Mouse (Mus musculus) forebrain, embryonic 14.5 days (tissue): ENCODE measurements around the gene Dll4. TPM values are rescaled to one million over a fixed set of nuclear protein-coding genes. Genes with fewer than 3 reads are reported as not detected.

Experiments used
- ATAC-seq: fragments of 200-750 bp; cut with Nextera tagmentation; 2 replicates; pipeline ENCODE4 v1.8.0; 2017; ENCODE audit warnings: mild to moderate bottlenecking, moderate library complexity
- DNase-seq: peaks from one replicate; pipeline ENCODE4 v3.0.0-alpha.2; 2015; ENCODE audit warnings: low spot score
- H3K27ac ChIP-seq: fragments of 300-500 bp; sonication (generic); 2 replicates; pipeline ENCODE4 v1.5.1; 2014; ENCODE audit warnings: low read depth, mild to moderate bottlenecking, control low read depth, low read length, moderate library complexity
- H3K27me3 ChIP-seq: fragments of 300-500 bp; sonication (generic); replicated peaks from 2 replicates; pipeline ENCODE4 v1.6.1; 2014; ENCODE audit warnings: low read length, control low read depth, mixed read lengths; ENCODE audit not compliant: control insufficient read depth, insufficient read depth
- H3K36me3 ChIP-seq: fragments of 300-500 bp; sonication (generic); 2 replicates; pipeline ENCODE4 v1.6.1; 2014; ENCODE audit warnings: low read length, control low read depth; ENCODE audit not compliant: control insufficient read depth, insufficient read depth
- H3K4me1 ChIP-seq: fragments of 300-500 bp; sonication (generic); 2 replicates; pipeline ENCODE4 v1.6.1; 2014; ENCODE audit warnings: antibody characterized with exemption, low read length, control low read depth; ENCODE audit not compliant: control insufficient read depth, insufficient read depth
- H3K4me2 ChIP-seq: fragments of 300-500 bp; sonication (generic); 2 replicates; pipeline ENCODE4 v1.6.1; 2014; ENCODE audit warnings: mild to moderate bottlenecking, control low read depth, low read length
- H3K4me3 ChIP-seq: fragments of 300-500 bp; sonication (generic); 2 replicates; pipeline ENCODE4 v1.5.1; 2014; ENCODE audit warnings: low read depth, low read length, control low read depth
- H3K9ac ChIP-seq: fragments of 300-500 bp; sonication (generic); 2 replicates; pipeline ENCODE4 v1.6.1; 2014; ENCODE audit warnings: mild to moderate bottlenecking, low read length, control low read depth, moderate library complexity
- H3K9me3 ChIP-seq: fragments of 300-500 bp; sonication (generic); replicated peaks from 2 replicates; pipeline ENCODE4 v1.6.1; 2016; ENCODE audit warnings: low read length, control low read depth, mixed read lengths; ENCODE audit not compliant: control insufficient read depth
- WGBS: fragments of 180-500 bp; shearing (Covaris S2); extraction: QIAGEN DNeasy Blood & Tissue Kit; methylation state at CpG from one replicate; pipeline ENCODE4 v1.1.7; 2014; 5-methylcytosine and 5-hydroxymethylcytosine counted together
- polyA plus RNA-seq: library from polyadenylated mRNA; unstranded; fragments of >200 nt; fragmentation: Nextera tagmentation; extraction: Ambion mirVana; gene quantifications from 2 replicates; pipeline ENCODE4 v1.2.1, GENCODE M21; 2014

Gene Dll4
- polyA plus RNA-seq, 1 experiment from 2014 or later: 2.9 TPM

- DNase-seq (no peak), ATAC-seq (no peak)
- no peak overlapping the region for H3K9ac ChIP-seq
- H3K4me3 ChIP-seq: no peak overlapping the region
- H3K27ac ChIP-seq: no peak overlapping the region
- 91% methylated on average over 3 of the region's 3 CpGs for WGBS
- no peak overlapping the region for H3K4me2 ChIP-seq
- no peaks in the 10 kb centered on the region for H3K9me3 ChIP-seq
- H3K36me3 ChIP-seq: peaks cover 84% of the 10 kb centered on the region
- no peaks in the 10 kb centered on the region for H3K27me3 ChIP-seq
- H3K4me1 ChIP-seq: no peaks in the 10 kb centered on the region
Observed at GRCm38 (mm10) chr2:119379455-119379854, 53.9 kb downstream of the Dll4 start.

Other genes starting within 250 kb of the Dll4 start
- 20.9 and 29.9 TPM in 2 replicates for gene Rad51, start 213.0 kb upstream of the Dll4 start, polyA plus RNA-seq
- 43.5 and 53.7 TPM in 2 replicates for gene Rmdn3, start 168.8 kb upstream of the Dll4 start, polyA plus RNA-seq
- 1.7 and 2.5 TPM in 2 replicates for gene Gchfr, start 158.0 kb upstream of the Dll4 start, polyA plus RNA-seq
- 0.31 and 0.48 TPM in 2 replicates for gene Gm14137, start 151.3 kb upstream of the Dll4 start, polyA plus RNA-seq
- gene Zfyve19, start 117.2 kb upstream of the Dll4 start, polyA plus RNA-seq: 62.8 and 67.6 TPM in 2 replicates
- 24.6 and 29.0 TPM in 2 replicates for gene Dnajc17, start 117.0 kb upstream of the Dll4 start, polyA plus RNA-seq
- gene Ppp1r14d, start 95.9 kb upstream of the Dll4 start, polyA plus RNA-seq: not detected in 2 replicates
- 0.27 and 0.39 TPM in 2 replicates for gene Spint1, start 88.4 kb upstream of the Dll4 start, polyA plus RNA-seq
- 8.5 and 12.7 TPM in 2 replicates for gene Rhov, start 54.5 kb upstream of the Dll4 start, polyA plus RNA-seq
- gene Vps18, start 37.0 kb upstream of the Dll4 start, polyA plus RNA-seq: 12.0 and 19.9 TPM in 2 replicates
- gene Chac1, start 25.4 kb downstream of the Dll4 start, polyA plus RNA-seq: 3.5 and 3.8 TPM in 2 replicates
- gene Ino80, start 151.9 kb downstream of the Dll4 start, polyA plus RNA-seq: 3.9 and 4.3 TPM in 2 replicates
- gene Exd1, start 221.8 kb downstream of the Dll4 start, polyA plus RNA-seq: 0.29 and 0.36 TPM in 2 replicates
- gene Chp1, start 221.9 kb downstream of the Dll4 start, polyA plus RNA-seq: 72.3 and 75.5 TPM in 2 replicates